Mouse (Mus musculus) midbrain, embryonic 16.5 days (tissue): ENCODE data around the gene Npcd. TPM values are rescaled to one million over a fixed set of nuclear protein-coding genes. Genes with fewer than 3 reads are reported as not detected.

Experiments
- polyA plus RNA-seq: library from polyadenylated mRNA; unstranded; fragments of >200 nt; fragmentation: Nextera tagmentation; extraction: Ambion mirVana; gene quantifications from 2 replicates; pipeline ENCODE4 v1.2.1, GENCODE M21; 2015

Gene Npcd
- polyA plus RNA-seq, 1 experiment from 2014 or later = 0.74 TPM

Other genes starting within 250 kb of the Npcd start
- 0.51 and 0.77 TPM in 2 replicates for gene Dmc1, start 229.1 kb downstream of the Npcd start, polyA plus RNA-seq
- gene Fam227a, start 175.3 kb downstream of the Npcd start, polyA plus RNA-seq = 4.0 and 5.1 TPM in 2 replicates
- 101 and 105 TPM in 2 replicates for gene Cby1, start 175.0 kb downstream of the Npcd start, polyA plus RNA-seq
- 233 and 237 TPM in 2 replicates for gene Tomm22, start 163.4 kb downstream of the Npcd start, polyA plus RNA-seq
- gene Josd1, start 146.3 kb downstream of the Npcd start, polyA plus RNA-seq = 20.6 and 21.3 TPM in 2 replicates
- gene Gtpbp1, start 143.4 kb downstream of the Npcd start, polyA plus RNA-seq = 51.4 and 53.6 TPM in 2 replicates
- 5.7 and 6.0 TPM in 2 replicates for gene Sun2, start 91.7 kb downstream of the Npcd start, polyA plus RNA-seq
- 69.0 and 76.5 TPM in 2 replicates for gene Dnal4, start 56.4 kb downstream of the Npcd start, polyA plus RNA-seq
- gene Nptxr, start 29.5 kb downstream of the Npcd start, polyA plus RNA-seq = 55.0 and 62.1 TPM in 2 replicates
- gene Cbx6, start 451 bp upstream of the Npcd start, polyA plus RNA-seq = 73.2 and 73.7 TPM in 2 replicates
- 3.8 and 4.2 TPM in 2 replicates for gene Apobec3, start 57.4 kb upstream of the Npcd start, polyA plus RNA-seq
- gene Cbx7, start 136.9 kb upstream of the Npcd start, polyA plus RNA-seq = 4.8 and 5.0 TPM in 2 replicates
- gene Pdgfb, start 180.7 kb upstream of the Npcd start, polyA plus RNA-seq = 4.3 and 6.8 TPM in 2 replicates